Mouse (Mus musculus): Measurements from ENCODE around the gene Cxcr5.
"Not testable (repeated sequence)": the region's sequence is repeated elsewhere in the genome, so short reads cannot be mapped to it uniquely, and the experiment has no call there.

Cxcr5 gene

GRCm38 (mm10) chr9:44587262-44588160, 25.8 kb upstream of the Cxcr5 start:
- no peak for ATAC-seq (ENCODE audit: low TSS enrichment)

GRCm38 (mm10) chr9:44586640-44587261, 25.1 kb upstream of the Cxcr5 start:
- no peak for ATAC-seq (ENCODE audit: low TSS enrichment)

GRCm38 (mm10) chr9:44582390-44582789, 20.7 kb upstream of the Cxcr5 start:
- no peak for ATAC-seq (ENCODE audit: low TSS enrichment)

GRCm38 (mm10) chr9:44581423-44581822, 19.7 kb upstream of the Cxcr5 start:
- no peak for ATAC-seq (ENCODE audit: low TSS enrichment)

GRCm38 (mm10) chr9:44580085-44580484, 18.4 kb upstream of the Cxcr5 start:
- ATAC-seq (ENCODE audit: low TSS enrichment): no peak

- no peak for ATAC-seq (ENCODE audit: low TSS enrichment)
These were observed 17.7 kb upstream of the Cxcr5 start for GRCm38 (mm10) chr9:44579392-44579791.

- ATAC-seq (ENCODE audit: low TSS enrichment): not testable (repeated sequence)
These were observed 14.4 kb upstream of the Cxcr5 start for GRCm38 (mm10) chr9:44576046-44576445.

- no peak for ATAC-seq (ENCODE audit: low TSS enrichment)
These were observed 13.4 kb upstream of the Cxcr5 start for GRCm38 (mm10) chr9:44575095-44575494.

GRCm38 (mm10) chr9:44573306-44573705, 11.6 kb upstream of the Cxcr5 start:
- no peak for ATAC-seq (ENCODE audit: low TSS enrichment)

- ATAC-seq (ENCODE audit: low TSS enrichment): no peak
These were observed 9.3 kb upstream of the Cxcr5 start for GRCm38 (mm10) chr9:44570939-44571382.

GRCm38 (mm10) chr9:44568083-44568455, 6.4 kb upstream of the Cxcr5 start:
- ATAC-seq (ENCODE audit: low TSS enrichment): no peak

GRCm38 (mm10) chr9:44567338-44568082, 5.8 kb upstream of the Cxcr5 start:
- ATAC-seq (ENCODE audit: low TSS enrichment): no peak; the same call in 1 of the 2 replicates

- no peak; the same call in 1 of the 2 replicates for ATAC-seq (ENCODE audit: low TSS enrichment)
These were observed 3.7 kb upstream of the Cxcr5 start for GRCm38 (mm10) chr9:44565367-44565766.

- no peak for ATAC-seq (ENCODE audit: low TSS enrichment)
These were observed 1.3 kb upstream of the Cxcr5 start for GRCm38 (mm10) chr9:44562936-44563335.

- no peak for ATAC-seq (ENCODE audit: low TSS enrichment)
These were observed 9.5 kb downstream of the Cxcr5 start for GRCm38 (mm10) chr9:44552161-44552560.

- ATAC-seq (ENCODE audit: low TSS enrichment): no peak
These were observed 10.5 kb downstream of the Cxcr5 start for GRCm38 (mm10) chr9:44551138-44551537.

- no peak for ATAC-seq (ENCODE audit: low TSS enrichment)
These were observed 13.1 kb downstream of the Cxcr5 start for GRCm38 (mm10) chr9:44548412-44549152.

GRCm38 (mm10) chr9:44544986-44545385, 16.7 kb downstream of the Cxcr5 start:
- ATAC-seq (ENCODE audit: low TSS enrichment): no peak

GRCm38 (mm10) chr9:44542364-44542763, 19.3 kb downstream of the Cxcr5 start:
- no peak for ATAC-seq (ENCODE audit: low TSS enrichment)

GRCm38 (mm10) chr9:44540676-44541075, 21.0 kb downstream of the Cxcr5 start:
- no peak for ATAC-seq (ENCODE audit: low TSS enrichment)

GRCm38 (mm10) chr9:44539816-44540421, 21.8 kb downstream of the Cxcr5 start:
- ATAC-seq (ENCODE audit: low TSS enrichment): no peak

All from frontal cortex, adult (tissue).